Mouse (Mus musculus) E14TG2a.4 (cell line): ENCODE measurements at regions not wholly inside any gene's neighbourhood (a gene's known extent, or its start where the extent isn't known, plus 50 kb on each side); places are given as distances from the start of the nearest gene placed in this dataset.

Source experiments
- CTCF ChIP-seq: conservative IDR thresholded peaks from 2 replicates; pipeline ENCODE4 v1.5.1; 2014; ENCODE audit warnings: low read length
- POU5F1 ChIP-seq: IDR thresholded peaks from 2 replicates; pipeline ENCODE4 v1.6.1; 2014; ENCODE audit warnings: low read length, borderline replicate concordance

GRCm38 (mm10) chr16:78707566-78707965 is 131.1 kb upstream of the D16Ertd472e start:
- TF ChIP-seq CTCF (no peak), POU5F1 (no peak)
